Mouse (Mus musculus) olfactory bulb, adult 2 months (tissue): Measurements from ENCODE around the gene Epha6.

ENCODE experiments used
- CTCF ChIP-seq: fragments of 200-500 bp; IDR thresholded peaks from 2 replicates; pipeline ENCODE4 v1.5.1; 2012; ENCODE audit warnings: low read depth, mild to moderate bottlenecking, low read length, moderate library complexity; ENCODE audit not compliant: insufficient read depth
- POLR2A ChIP-seq: fragments of 200-500 bp; IDR thresholded peaks from 2 replicates; pipeline ENCODE4 v1.6.1; 2012; ENCODE audit warnings: mild to moderate bottlenecking, low read depth, low read length, moderate library complexity; ENCODE audit not compliant: insufficient read depth

GRCm38 (mm10) chr16:60605061-60605831 lies at the start of gene Epha6:
- TF ChIP-seq CTCF, result no peak
- no peak for TF ChIP-seq POLR2A
